Mouse (Mus musculus) CH12.LX (cell line): ENCODE data around the gene Fbxo31. TPM values are rescaled to one million over a fixed set of nuclear protein-coding genes. Genes with fewer than 3 reads are reported as not detected.

Experiments
- DNase-seq: peaks from one replicate; pipeline ENCODE4 v3.0.0-alpha.2; 2013; ENCODE audit errors: extremely low read depth
- H3K27ac ChIP-seq: 2 replicates; pipeline ENCODE4 v1.5.1; 2012; ENCODE audit warnings: low read depth, mild to moderate bottlenecking, control low read depth, moderate library complexity; ENCODE audit not compliant: insufficient read depth
- H3K27me3 ChIP-seq: replicated peaks from 2 replicates; pipeline ENCODE3; 2012; ENCODE audit warnings: inconsistent platforms
- H3K36me3 ChIP-seq, 2 experiments: replicated peaks in 1 of 2; 2 replicates each; pipeline versions ENCODE3 to v1.6.1; 2012; ENCODE audit warnings: inconsistent platforms in 1 of 2, low read length in 1 of 2, mild to moderate bottlenecking in 1 of 2, mixed read lengths in 1 of 2, moderate library complexity in 1 of 2; ENCODE audit not compliant: control insufficient read depth in 1 of 2, insufficient read depth in 1 of 2
- H3K4me1 ChIP-seq, 2 experiments: 2 replicates each; pipeline ENCODE4 v1.6.1; 2012; ENCODE audit warnings: inconsistent platforms in 1 of 2, moderate library complexity in 1 of 2; ENCODE audit not compliant: insufficient read depth in 2 of 2, control insufficient read depth in 1 of 2
- H3K4me2 ChIP-seq: 2 replicates; pipeline ENCODE4 v1.6.1; 2012; ENCODE audit warnings: low read depth, mild to moderate bottlenecking, control low read depth; ENCODE audit not compliant: poor library complexity, insufficient read depth, severe bottlenecking
- H3K4me3 ChIP-seq, 3 experiments: fragments of 150-350 bp in 1 of 3; sonication (generic) in 1 of 3; replicated peaks in 1 of 3; 2 replicates each; pipeline versions ENCODE3 to v1.5.1; 2011 to 2012; ENCODE audit warnings: low read depth in 2 of 3, low read length in 2 of 3, mild to moderate bottlenecking in 2 of 3, moderate library complexity in 2 of 3, control low read depth in 1 of 3, improper control_type of control experiment in 1 of 3, inconsistent platforms in 1 of 3, mixed read lengths in 1 of 3; ENCODE audit not compliant: poor library complexity in 1 of 3
- H3K79me2 ChIP-seq: replicated peaks from 2 replicates; pipeline ENCODE4 v1.6.1; 2012; ENCODE audit warnings: mild to moderate bottlenecking, moderate library complexity; ENCODE audit not compliant: control insufficient read depth, poor library complexity, insufficient read depth, severe bottlenecking; ENCODE audit errors: extremely low read depth
- H3K9ac ChIP-seq: 2 replicates; pipeline ENCODE4 v1.6.1; 2012; ENCODE audit warnings: low read depth, mild to moderate bottlenecking, control low read depth, moderate library complexity; ENCODE audit not compliant: insufficient read depth
- H3K9me3 ChIP-seq: replicated peaks from 2 replicates; pipeline ENCODE3; 2012; ENCODE audit warnings: low read length, inconsistent platforms, mixed read lengths
- BHLHE40 ChIP-seq: IDR thresholded peaks from 2 replicates; pipeline ENCODE4 v1.6.1; 2011; ENCODE audit warnings: mild to moderate bottlenecking, low read depth, low read length, improper control_type of control experiment
- CHD1 ChIP-seq: IDR thresholded peaks from 2 replicates; pipeline ENCODE4 v1.6.1; 2012; ENCODE audit warnings: low read depth, low read length, improper control_type of control experiment, inconsistent platforms
- CHD2 ChIP-seq: IDR thresholded peaks from 2 replicates; pipeline ENCODE4 v1.6.1; 2011; ENCODE audit warnings: low read length, improper control_type of control experiment
- CTCF ChIP-seq, 2 experiments: IDR thresholded peaks in 1 of 2; conservative IDR thresholded peaks in 1 of 2; 2 replicates each; pipeline ENCODE4 v1.5.1; 2011 to 2012; ENCODE audit warnings: low read depth in 2 of 2, low read length in 2 of 2, improper control_type of control experiment in 1 of 2, inconsistent platforms in 1 of 2, mild to moderate bottlenecking in 1 of 2, moderate library complexity in 1 of 2
- ELF1 ChIP-seq: IDR thresholded peaks from 2 replicates; pipeline ENCODE4 v1.6.1; 2014; ENCODE audit warnings: low read depth, mild to moderate bottlenecking, inconsistent platforms, low read length, improper control_type of control experiment
- ETS1 ChIP-seq: conservative IDR thresholded peaks from 2 replicates; pipeline ENCODE4 v1.6.1; 2012; ENCODE audit warnings: low read depth, mild to moderate bottlenecking, inconsistent platforms, low read length, improper control_type of control experiment, moderate library complexity
- GABPA ChIP-seq: IDR thresholded peaks from 2 replicates; pipeline ENCODE4 v1.6.1; 2012; ENCODE audit warnings: low read depth, low read length, improper control_type of control experiment, inconsistent platforms; ENCODE audit not compliant: insufficient replicate concordance
- HCFC1 ChIP-seq: IDR thresholded peaks from 2 replicates; pipeline ENCODE4 v1.6.1; 2012; ENCODE audit warnings: low read depth, mild to moderate bottlenecking, inconsistent platforms, low read length, improper control_type of control experiment
- IRF4 ChIP-seq: IDR thresholded peaks from 2 replicates; pipeline ENCODE4 v1.6.1; 2014; ENCODE audit warnings: low read depth, mild to moderate bottlenecking, inconsistent platforms, low read length, improper control_type of control experiment
- KAT2A ChIP-seq: IDR thresholded peaks from 2 replicates; pipeline ENCODE4 v1.6.1; 2012; ENCODE audit warnings: low read length, improper control_type of control experiment, inconsistent platforms; ENCODE audit not compliant: insufficient replicate concordance
- MAX ChIP-seq: IDR thresholded peaks from 2 replicates; pipeline ENCODE4 v1.6.1; 2011; ENCODE audit warnings: low read length, improper control_type of control experiment
- MAZ ChIP-seq: IDR thresholded peaks from 2 replicates; pipeline ENCODE4 v1.6.1; 2012; ENCODE audit warnings: low read depth, mild to moderate bottlenecking, inconsistent platforms, low read length, improper control_type of control experiment, moderate library complexity
- MXI1 ChIP-seq: IDR thresholded peaks from 2 replicates; pipeline ENCODE4 v1.6.1; 2011; ENCODE audit warnings: mild to moderate bottlenecking, low read depth, low read length, improper control_type of control experiment
- MYC ChIP-seq: IDR thresholded peaks from 2 replicates; pipeline ENCODE4 v1.6.1; 2011; ENCODE audit warnings: low read depth, mild to moderate bottlenecking, improper control_type of control experiment, low read length
- NELFE ChIP-seq: IDR thresholded peaks from 2 replicates; pipeline ENCODE4 v1.6.1; 2011; ENCODE audit warnings: low read depth, low read length, improper control_type of control experiment
- NRF1 ChIP-seq: IDR thresholded peaks from 2 replicates; pipeline ENCODE4 v1.6.1; 2014; ENCODE audit warnings: low read depth, mild to moderate bottlenecking, inconsistent platforms, low read length, improper control_type of control experiment, moderate library complexity
- POLR2A ChIP-seq: IDR thresholded peaks from 2 replicates; pipeline ENCODE4 v1.6.1; 2011; ENCODE audit warnings: low read depth, mild to moderate bottlenecking, improper control_type of control experiment, low read length
- POLR2AphosphoS2 ChIP-seq: IDR thresholded peaks from 2 replicates; pipeline ENCODE4 v1.6.1; 2011; ENCODE audit warnings: low read depth, low read length, improper control_type of control experiment
- RCOR1 ChIP-seq: conservative IDR thresholded peaks from 2 replicates; pipeline ENCODE4 v1.6.1; 2012; ENCODE audit warnings: low read depth, mild to moderate bottlenecking, inconsistent platforms, low read length, improper control_type of control experiment
- SIN3A ChIP-seq: IDR thresholded peaks from 2 replicates; pipeline ENCODE4 v1.6.1; 2012; ENCODE audit warnings: low read length, improper control_type of control experiment, inconsistent platforms
- TBP ChIP-seq: conservative IDR thresholded peaks from 2 replicates; pipeline ENCODE4 v1.6.1; 2011; ENCODE audit warnings: low read depth, low read length, improper control_type of control experiment
- TCF12 ChIP-seq: IDR thresholded peaks from 2 replicates; pipeline ENCODE4 v1.6.1; 2014; ENCODE audit warnings: low read depth, mild to moderate bottlenecking, inconsistent platforms, low read length, improper control_type of control experiment
- UBTF ChIP-seq: IDR thresholded peaks from 2 replicates; pipeline ENCODE4 v1.6.1; 2012; ENCODE audit warnings: low read depth, mild to moderate bottlenecking, inconsistent platforms, low read length, improper control_type of control experiment, moderate library complexity
- USF1 ChIP-seq: IDR thresholded peaks from 2 replicates; pipeline ENCODE4 v1.6.1; 2014; ENCODE audit warnings: low read depth, mild to moderate bottlenecking, inconsistent platforms, low read length, improper control_type of control experiment
- USF2 ChIP-seq: conservative IDR thresholded peaks from 2 replicates; pipeline ENCODE4 v1.6.1; 2011; ENCODE audit warnings: low read depth, low read length, improper control_type of control experiment
- dilution Hi-C: fragments of 300-500 bp; cut with MboI; formaldehyde crosslinking; loops from 2 replicates; pipeline ENCODE4 v1.14.3; 2020; ENCODE audit warnings: low sequenced_read_pairs; ENCODE audit not compliant: extremely low pct_unique_long_range_greater_than_20kb, extremely low pct_ligation_motif_present
- in situ Hi-C: fragments of 300-500 bp; cut with MboI; formaldehyde crosslinking; loops from 3 replicates; pipeline ENCODE4 v1.14.3; 2019; ENCODE audit warnings: low sequenced_read_pairs, low pct_ligation_motif_present, low pct_unique_long_range_greater_than_20kb, mixed read lengths
- polyA plus RNA-seq: library from polyadenylated mRNA; unstranded; fragments of >175 nt; gene quantifications from 2 replicates; pipeline ENCODE4 v1.2.1, GENCODE M21; 2012; ENCODE audit warnings: low read depth; ENCODE audit not compliant: insufficient read length
- total RNA-seq, 2 experiments: library from RNA; depleted of rRNA; stranded (reverse); fragments of 300-350 nt in 1 of 2; fragments of >200 nt in 1 of 2; gene quantifications; 2 replicates each; pipeline ENCODE4 v1.2.3; 2012 to 2014

Gene Fbxo31
- total and polyA plus RNA-seq, 3 experiments, result 13.2 to 24.7 (median 14.2) TPM

GRCm38 (mm10) chr8:121590203-121591177 lies 11.9 kb upstream of the Fbxo31 start, which contains the start of gene Map1lc3b:
Gene Map1lc3b, plus strand, starts transcription at chr8:121590361.
- Histone ChIP-seq H3K27ac (no peak within 1 kb of the TSS), H3K36me3 (peaks cover 23 to 38% of the 10 kb centered on the region in 2 experiments), H3K4me1 (peaks cover 8 to 30% of the 10 kb centered on the region in 2 experiments; a peak in 3 of 4 replicates), H3K27me3 (no peaks in the 10 kb centered on the region), H3K4me2 (peak within 1 kb of the TSS; percentile 69), H3K79me2 (peaks cover 25% of the 10 kb centered on the region), H3K4me3 (peak within 1 kb of the TSS; percentile 83 to 91 (median 87)), H3K9me3 (no peaks in the 10 kb centered on the region), H3K9ac (peak within 1 kb of the TSS; percentile 77)
- peak; percentile 99 for TF ChIP-seq RCOR1
- peak; percentile 49; the same call in 1 of the 2 replicates for TF ChIP-seq NELFE
- peak; percentile 47; the same call in 1 of the 2 replicates for TF ChIP-seq GABPA
- TF ChIP-seq KAT2A, result peak; percentile 88; the same call in 1 of the 2 replicates
- TF ChIP-seq UBTF, result no peak
- TF ChIP-seq HCFC1, result peak; percentile 94
- TF ChIP-seq CTCF (conservative IDR thresholded peaks at IDR 0.05 in 1 of 2, IDR thresholded peaks at IDR 0.05 in 1 of 2; ENCODE audit: low read depth in 2 of 2, low read length in 2 of 2), result no peak
- TF ChIP-seq MAX, result peak; percentile 78; the same call in 1 of the 2 replicates
- TF ChIP-seq CHD2, result no peak
- peak; percentile 70; the same call in 1 of the 2 replicates for TF ChIP-seq MYC
- TF ChIP-seq MAZ, result peak; percentile 45; the same call in 1 of the 2 replicates
- peak; percentile 88 for TF ChIP-seq USF1
- TF ChIP-seq ETS1, result no peak
- TF ChIP-seq POLR2AphosphoS2, result peak; percentile 32; the same call in 1 of the 2 replicates
- peak; percentile 84 for TF ChIP-seq TBP
- peak; percentile 90 for TF ChIP-seq NRF1
- TF ChIP-seq BHLHE40, result peak; percentile 88
- peak; percentile 89 for TF ChIP-seq POLR2A
- TF ChIP-seq USF2, result peak; percentile 77
- TF ChIP-seq MXI1, result peak; percentile 78
- no peak for TF ChIP-seq IRF4
- TF ChIP-seq TCF12, result peak; percentile 90
- no peak for TF ChIP-seq CHD1
- TF ChIP-seq SIN3A, result peak; percentile 95
- TF ChIP-seq ELF1, result peak; percentile 100
- in situ Hi-C loops (loop anchor here (5.0 to 25.0 kb wide), 2 partner anchors 33 to 847 kb away; partner anchors contain the start of genes Cyba and Mvd), dilution Hi-C loops (no loop called here)
- DNase-seq, result peak; percentile 90
